Mouse (Mus musculus): Measurements from ENCODE around the gene Zbtb25.

Gene Zbtb25

DNA sequence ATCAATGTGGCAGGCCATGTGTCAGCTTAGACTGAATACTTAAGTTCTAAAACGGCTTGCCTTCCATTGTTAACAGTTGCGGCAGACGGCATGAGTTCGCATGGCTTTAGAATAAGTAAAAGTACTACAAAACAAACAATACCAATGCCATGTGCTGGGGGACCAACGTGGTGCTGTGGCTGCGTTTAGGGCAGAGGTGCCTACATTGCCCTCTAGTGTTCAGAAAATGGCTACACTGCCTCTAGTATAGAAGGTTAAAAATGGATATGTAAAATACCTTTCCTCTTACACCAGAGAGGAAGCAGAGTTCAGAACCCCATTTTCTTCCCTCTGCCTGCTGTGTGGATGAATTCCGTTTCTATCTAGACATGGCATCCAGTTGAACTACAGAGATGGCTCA lies 7.2 kb upstream of the Zbtb25 start:
- DNase-seq (ENCODE audit: low read depth) = peak; percentile 34

DNA sequence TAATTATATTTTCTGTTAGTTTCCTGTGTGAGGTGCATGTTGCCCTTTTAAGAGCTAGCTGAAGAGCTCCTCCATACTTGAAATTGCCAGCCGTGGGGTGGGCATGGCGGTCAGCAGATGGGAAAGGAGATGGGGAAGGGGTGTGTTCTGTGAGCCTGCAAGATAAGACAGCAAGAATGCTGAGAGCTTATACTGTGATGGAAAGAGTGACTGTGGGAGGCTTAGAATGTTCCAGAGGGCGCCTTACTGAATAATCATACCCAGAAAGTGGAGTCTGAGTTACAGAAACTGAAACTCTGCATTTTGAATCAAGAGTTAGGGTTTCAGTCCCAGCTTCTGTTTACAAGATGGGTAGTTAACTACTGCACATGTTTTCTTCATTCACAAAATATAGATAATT lies 6.1 kb upstream of the Zbtb25 start:
- DNase-seq (ENCODE audit: low read depth) = no peak

DNA sequence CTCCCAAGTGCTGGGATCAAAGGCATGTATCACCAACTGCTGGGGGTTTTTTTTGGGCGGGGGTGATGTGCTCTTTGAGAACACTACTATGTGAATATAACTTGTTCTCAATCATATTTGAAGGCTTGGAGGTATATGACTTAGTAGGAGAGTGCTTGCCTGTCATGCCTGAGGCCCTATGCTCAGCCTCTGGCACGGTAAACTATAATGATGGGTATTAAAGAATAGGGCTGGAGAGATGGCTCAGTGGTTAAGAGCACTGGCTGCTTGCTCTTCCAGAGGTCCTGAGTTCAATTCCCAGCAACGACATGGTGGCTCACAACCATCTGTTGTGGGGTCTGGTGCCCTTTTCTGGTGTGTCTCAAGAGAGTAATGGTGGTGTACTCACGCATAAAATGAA lies 5.5 kb upstream of the Zbtb25 start:
- no peak for DNase-seq (ENCODE audit: low read depth)

DNA sequence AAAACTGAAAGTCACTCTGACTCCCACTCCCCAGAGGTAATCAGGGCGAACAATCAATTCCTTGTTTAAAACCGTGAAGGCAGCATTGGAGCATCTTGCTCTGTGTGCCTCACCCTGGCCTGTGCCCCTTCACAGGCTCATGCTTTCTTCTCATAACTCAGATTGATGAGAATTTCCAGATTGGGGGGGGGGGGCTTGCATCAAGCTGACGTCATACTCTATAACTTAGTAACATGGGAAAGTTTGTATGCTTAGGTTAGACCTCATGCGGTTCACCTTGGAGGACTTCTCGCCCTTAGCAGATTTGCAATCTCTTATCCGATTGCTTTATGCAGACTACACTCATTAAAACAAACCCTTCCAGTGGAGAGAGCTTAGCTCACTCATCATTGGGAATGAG lies 4.6 kb upstream of the Zbtb25 start:
- DNase-seq (ENCODE audit: low read depth) = no peak

DNA sequence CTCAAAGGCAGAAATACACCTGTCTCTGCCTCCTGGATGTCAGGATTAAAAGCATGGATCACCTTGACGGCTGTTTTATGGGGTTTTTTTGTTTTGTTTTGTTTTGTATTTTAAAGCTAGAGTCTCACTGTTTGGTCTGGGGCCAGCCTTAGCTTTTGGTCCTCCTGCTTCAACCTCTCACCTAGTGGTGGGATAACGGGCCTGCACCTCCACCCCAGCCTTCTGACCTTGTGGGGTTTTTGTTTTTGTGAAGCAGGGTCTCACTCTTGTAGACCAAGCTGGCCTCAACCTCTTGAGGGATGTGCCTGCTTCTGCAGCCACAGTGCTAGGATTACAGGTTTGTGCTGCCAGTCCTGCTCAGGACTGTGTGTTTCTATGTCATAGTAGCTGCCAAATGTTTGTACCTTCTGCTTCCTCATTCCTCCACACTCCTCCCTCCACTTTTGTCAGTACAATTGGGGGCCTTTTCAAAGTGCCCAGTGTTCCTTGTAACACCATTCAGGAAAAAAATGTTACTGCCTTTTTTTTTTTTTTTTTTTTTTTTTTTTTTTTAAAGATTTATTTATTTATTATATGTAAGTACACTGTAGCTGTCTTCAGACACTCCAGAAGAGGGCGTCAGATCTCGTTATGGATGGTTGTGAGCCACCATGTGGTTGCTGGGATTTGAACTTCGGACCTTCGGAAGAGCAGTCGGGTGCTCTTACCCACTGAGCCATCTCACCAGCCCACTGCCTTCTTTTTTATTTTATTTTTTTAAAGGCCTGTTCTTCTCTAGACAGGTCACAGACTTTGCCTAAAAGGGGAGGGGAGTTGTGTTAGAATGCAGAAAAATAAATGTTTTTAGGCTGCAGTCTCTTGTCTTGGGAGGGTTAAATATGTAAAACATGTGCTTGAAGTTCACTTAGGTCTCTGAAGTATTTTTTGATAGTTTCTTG lies 3.7 kb upstream of the Zbtb25 start:
- DNase-seq (ENCODE audit: low read depth) = peak; percentile 34

DNA sequence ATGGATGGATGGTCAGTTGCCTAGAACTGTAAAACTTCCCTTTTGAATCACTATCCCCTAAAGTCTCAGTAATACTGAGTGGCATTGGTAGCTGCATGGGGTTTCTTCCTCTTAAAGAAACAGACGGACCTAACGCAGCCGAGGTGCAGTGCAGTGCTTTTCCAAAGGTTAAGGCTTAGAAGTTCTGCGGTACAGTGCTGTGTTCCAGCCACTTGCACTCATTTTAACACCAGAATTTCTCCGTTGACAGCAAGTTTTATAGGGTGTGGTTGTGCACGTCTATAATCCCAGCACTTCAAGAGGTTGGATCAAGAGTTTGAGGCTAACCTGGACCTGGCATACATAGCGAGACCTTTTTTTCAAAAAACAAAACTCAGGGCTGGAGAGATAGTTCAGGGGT lies 2.6 kb upstream of the Zbtb25 start:
- no peak for DNase-seq (ENCODE audit: low read depth)

DNA sequence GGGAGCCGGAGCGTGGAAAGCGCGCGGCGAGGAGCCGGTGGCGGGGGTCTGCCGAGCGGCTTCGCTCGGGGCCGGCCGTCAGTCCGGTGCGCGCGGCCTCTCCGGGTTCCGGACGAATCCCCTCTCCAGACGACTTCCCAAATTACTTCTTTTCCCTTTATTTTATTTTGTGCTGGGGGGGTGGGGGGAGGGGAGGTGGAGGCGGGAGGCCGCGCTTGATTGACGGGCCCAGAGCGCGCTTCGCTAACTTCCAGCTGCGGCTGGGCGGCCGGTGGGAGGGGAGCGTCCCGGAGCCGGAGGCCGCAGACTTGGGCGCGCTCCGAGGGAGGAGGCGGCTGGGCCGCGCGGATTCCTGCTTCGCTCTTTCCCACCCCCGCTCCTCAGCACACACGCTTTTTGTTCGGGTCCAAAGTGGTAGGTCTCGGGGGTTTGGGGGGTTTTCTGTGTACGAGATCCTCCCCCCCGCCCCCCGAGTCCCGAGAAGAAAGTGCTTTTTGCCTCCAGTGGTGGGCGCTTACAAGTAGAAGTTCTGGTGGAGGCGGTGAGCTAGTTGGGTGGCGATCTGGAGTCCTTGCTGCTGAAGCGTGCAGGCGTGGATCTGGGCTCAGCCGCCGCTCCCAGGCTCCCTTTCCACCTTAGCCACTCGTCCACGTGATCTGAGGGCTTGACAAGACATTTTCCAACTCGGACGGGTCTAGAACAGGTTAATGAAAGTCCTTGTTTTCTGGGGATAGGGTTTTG lies 1.6 kb upstream of the Zbtb25 start:
- DNase-seq (ENCODE audit: low read depth) = peak; percentile 91

DNA sequence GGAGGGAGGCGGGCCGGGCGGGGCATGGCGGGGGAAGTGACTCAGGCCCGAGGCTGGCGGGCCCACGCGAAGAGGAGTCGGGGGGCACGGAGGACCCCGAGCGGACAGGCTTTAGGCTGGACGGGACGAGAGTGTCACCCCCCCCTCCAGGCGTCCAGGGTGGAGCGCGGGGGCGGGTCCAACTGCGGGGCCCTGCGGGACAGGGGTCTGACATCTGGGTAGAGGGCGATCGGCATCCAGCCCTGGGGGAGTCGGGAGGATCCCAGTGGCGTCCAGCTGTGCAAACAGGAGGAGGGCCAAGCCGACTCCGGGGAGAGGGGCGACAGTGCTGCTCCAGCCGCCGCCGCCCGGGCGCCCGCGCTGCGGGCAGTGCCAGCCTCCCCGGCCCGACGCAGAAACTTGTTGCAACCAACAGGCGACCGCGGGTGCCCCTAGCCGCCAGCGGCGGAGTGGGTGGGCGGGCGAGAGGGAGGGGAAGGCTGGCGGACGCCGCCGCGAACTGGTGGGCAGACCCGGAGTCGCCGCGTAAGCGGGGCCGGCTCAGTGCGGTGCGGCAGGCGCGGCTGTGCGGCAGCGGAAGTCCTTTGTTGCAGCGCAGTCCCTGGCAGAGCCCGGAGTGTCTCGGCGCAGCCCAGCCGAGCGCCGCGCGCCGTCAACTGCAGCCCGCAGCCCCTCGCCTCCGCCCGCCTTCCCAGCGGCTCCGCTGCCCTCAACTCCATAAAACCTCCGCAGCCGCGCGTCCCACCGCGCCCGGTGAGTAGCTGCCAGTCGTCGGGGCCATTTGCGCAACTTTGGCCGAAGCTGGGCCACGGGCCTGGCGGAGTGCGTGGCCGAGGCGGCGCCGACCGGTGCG lies 802 bp upstream of the Zbtb25 start, which contains the start of gene Zbtb1:
Gene Zbtb1, plus strand, starts transcription at position 289 of the 853 bp plus-strand sequence.
- DNase-seq (ENCODE audit: low read depth) = peak; percentile 85

DNA sequence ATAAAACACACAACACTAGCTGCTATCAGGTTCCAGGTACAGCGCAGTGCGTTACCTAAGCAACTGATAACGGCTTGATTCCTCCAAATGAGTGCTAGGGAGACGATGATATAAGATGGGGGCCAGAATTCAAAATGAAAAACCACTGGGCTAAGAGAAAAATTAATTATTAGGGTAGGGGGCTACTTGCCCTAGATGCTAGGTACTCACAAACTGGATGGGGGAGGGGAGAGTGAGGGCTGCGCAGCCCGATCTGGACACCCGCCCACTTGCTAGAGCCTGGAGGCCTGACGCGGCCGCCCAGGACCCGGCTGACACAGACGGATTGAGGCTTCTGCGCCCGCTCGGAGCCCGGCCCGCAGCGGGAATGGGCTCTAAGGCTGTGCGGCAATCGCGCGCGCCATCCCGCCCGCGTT lies 604 bp downstream of the Zbtb25 start:
- peak; percentile 78 for DNase-seq (ENCODE audit: low read depth)

DNA sequence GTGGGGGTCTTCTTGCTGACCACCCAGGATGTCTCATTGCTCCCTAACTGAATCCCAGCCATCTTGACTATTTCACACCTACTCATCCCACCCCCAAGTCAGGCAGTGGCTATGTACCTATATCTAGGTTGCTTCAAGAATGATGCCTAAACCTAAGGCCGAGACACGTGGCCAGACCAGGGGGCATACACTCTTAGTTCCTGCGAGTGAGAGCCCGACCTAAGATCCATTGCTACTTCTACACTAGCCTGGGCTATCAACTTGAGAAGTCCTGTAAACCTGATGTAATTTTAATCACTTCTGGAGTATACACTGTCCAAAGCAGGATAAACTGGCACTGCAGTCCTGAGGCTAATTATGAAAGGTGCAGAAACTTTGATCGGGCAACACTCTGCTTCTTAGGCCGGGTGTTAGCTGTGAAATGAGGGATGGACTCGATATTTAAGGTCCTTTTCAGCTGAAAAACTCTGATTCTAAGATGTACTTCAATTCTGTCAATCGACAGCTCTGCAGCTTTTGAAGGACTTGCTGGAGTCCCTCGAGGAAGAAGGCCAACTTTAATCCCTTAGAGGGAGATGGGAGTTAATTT lies 1.1 kb downstream of the Zbtb25 start:
- DNase-seq (ENCODE audit: low read depth) = peak; percentile 35

DNA sequence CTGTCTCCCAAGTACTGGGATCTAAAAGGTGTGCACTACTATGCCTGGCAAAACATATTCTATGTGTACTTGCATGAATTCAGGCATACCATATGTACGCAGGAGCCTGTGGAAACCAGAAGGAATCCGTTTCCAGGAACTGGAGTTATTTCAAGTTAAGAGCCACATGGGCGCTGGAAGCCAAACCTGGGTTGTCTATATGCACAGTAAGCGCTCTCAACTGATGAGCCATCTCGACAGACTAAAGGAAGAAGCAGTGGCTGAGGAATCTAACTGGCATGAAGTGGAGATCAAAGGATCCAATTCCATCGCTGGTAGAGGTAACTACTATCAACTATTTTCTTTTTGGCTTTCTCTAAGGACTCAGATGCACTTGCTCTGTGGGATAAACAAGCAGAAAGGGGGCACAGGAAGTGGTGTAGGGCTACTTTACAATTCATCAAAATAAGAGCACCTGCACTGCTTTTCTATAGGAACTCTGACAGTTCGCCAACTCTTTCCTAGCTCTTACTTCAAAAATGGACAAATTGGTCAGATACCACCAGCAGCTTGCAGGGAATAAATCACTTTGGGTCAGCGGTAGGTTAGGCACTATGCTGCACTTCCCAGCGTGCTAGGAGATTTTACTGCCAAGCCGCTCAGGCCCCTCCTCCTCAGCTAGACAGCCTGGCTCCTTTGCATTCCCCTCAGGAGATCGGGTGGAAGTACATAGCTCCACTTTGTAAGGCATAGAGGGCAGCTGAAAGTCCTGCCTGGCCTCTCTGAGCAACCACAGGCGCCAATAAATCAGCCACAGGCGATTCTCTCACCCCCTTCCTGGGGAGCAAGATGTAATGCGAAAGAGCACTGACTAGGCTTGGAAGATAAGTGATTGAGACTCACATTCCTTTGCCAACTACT lies 2.1 kb downstream of the Zbtb25 start:
- peak; percentile 83 for DNase-seq (ENCODE audit: low read depth)

DNA sequence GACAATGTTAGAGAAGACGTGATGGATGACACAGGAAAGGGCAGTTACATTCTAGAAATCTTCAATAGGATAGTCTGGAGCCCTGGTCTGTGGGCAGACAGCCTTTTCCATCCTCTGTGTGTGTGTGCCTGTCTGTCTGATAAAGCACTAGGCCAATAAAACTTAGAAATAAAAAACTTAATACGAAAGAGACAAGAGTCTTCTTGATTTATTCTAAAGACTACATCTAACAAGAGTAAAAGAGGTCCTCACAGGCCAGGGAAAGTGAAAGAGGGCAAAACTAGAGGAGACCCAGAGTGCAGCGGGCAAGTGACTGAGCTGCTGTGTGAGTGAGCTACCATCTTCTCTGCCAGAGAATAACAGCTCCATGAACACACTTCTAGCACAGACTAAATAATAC lies 3.1 kb downstream of the Zbtb25 start:
- no peak for DNase-seq (ENCODE audit: low read depth)

DNA sequence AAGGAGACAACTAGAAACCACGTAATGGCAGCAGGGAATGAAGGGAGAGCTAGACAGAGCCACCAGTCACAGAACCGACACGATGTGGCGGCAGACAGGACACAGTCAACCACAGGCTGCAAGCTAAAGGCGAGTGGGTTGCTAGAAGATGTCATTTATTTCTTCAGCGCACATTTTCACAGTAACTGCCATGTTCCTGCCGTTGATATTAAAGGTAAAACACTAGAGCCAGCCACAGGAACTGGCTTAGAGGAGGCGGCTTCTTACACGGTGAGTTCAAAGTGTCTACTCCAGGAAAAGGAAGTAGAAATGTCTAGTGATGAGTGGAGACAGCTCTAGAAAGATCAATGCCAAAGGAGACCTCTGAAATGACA lies 7.1 kb downstream of the Zbtb25 start:
- DNase-seq (ENCODE audit: low read depth) = no peak

DNA sequence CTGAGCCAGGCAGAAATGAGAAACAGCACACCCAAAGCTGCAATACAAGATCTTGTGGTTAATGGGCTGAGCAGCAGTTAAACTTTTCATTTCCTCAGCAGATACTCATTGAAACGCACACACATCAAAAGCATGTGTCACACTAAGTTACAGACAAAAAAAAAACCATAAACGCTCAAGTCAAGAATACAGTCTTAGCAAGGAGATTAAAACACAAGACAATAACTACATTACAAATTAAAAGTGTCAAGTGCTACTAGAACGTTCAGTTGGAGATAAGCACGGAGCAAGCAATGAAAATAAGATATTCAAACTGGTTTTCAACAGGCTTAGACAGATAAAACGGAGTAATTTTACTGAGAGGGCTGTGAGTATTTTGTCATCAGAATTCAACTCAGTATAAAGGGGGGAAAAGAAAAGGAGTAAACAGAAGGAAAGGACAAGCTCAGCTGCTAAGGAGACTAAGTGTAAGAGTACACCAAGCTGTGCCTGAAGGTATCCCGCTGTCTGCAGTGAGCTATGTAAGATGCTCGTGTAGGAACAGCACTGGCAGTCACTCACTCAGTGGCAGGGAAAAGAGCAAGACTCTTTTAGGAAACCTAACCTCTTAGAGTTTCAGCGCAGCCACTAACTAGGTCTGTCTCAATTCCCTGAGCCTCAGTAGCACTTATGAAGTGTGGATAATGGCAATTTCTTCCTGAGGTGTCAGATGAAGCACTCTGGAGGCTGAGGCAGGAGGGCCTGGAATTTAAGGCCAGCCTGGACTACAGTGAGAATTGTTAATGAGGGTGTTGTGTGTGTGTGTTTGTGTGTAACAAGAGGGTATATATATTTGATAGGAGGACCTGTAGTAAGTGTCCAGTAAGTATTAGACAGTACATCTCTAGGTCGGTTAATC lies 7.7 kb downstream of the Zbtb25 start:
- no peak for DNase-seq (ENCODE audit: low read depth)

DNA sequence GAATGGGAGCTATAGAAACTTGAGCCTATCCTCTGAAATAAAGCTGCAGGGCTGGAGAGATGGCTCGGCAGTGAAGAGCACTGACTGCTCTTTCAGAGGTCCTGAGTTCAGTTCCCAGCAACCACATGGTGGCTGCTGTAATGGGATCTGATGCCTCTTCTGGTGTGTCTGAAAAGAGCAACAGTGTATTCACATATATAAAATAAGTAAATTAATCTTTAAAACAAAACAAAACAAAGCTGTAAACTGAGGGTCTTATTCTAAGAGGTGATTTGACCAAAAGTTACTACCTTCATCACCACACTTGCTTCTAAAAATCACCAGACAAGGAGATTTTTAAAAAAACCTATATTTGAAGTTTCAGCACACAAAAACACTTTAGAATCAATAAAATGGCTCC lies 8.5 kb downstream of the Zbtb25 start:
- no peak for DNase-seq (ENCODE audit: low read depth)

DNA sequence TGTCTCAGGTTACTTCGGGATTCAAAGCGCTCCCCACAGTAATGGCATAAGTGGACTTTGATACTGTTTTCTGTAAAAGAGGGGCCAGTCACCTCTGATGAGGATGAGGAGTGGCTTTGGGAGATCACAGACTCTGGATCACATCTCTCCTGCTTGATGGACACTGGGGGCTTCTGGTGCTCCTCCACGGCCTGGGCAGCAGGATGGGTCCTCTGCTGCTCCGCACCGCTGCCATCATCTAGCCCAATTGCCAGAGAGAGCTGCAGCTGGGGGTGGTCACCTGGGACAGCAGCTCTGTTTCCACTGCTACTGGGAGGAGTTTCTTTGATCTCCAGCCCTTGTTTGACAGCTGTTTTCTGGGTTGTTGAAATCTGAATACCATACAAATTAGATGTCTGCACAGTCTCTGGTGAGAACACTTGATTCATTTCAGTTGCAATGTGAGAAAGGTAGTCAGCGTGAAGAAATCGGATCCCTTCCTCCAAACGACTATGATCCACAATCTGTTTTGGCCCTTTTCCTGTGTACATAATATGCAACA lies 19.7 kb downstream of the Zbtb25 start:
- no peak for DNase-seq (ENCODE audit: low read depth)

DNA sequence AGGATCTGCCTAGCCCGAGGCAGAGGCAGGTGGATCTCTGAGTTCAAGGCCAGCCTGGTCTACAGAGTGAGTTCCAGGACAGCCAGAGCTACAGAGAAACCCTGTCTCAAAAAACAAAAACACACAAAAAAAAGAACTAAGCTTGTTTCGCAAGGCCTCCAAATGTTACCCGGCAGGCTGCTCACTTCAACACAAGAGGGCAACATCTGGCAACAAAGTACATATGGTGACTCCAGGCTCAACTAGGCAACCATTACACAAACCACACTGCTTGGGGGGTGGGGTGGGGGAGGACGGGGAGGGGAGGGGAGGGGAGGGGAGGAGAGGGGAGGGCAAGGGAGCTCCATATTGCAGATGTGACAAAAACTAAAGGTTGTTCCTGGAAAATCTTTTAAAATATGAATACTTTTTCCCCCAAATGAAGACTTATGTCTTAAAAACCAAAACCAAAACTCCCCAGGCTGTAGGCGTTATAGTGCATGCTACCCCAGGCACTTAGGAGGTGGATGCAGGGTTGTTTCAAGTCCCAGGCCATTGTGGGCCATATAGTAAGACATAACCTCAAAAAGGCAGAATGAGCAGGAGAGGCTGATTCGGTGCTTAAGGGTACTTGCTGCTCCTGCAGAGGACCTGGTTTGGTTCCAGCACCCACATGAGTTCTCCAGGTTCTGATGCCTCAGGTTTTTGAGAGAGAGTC lies 23.5 kb downstream of the Zbtb25 start:
- DNase-seq (ENCODE audit: low read depth) = peak; percentile 84

DNA sequence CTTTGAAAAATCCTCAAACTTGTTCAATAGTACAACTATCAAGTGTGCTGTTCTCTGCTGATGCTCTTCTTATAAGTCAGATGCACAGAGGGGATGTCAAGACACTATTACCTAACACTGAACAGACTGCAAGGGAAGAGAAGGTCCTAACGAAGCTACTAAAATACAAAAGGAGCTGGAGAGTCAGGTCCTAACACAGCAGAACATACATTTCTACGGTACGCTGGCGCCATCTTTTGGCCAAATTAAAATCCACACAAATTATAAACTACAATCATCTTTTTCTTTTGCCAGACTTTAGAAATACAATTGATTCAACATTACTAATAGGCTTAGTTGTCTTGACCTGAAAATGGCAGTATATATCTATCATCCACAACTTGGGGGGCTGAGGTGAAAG lies 28.3 kb downstream of the Zbtb25 start:
- peak; percentile 83 for DNase-seq (ENCODE audit: low read depth)
